Mouse (Mus musculus): ENCODE measurements at regions not wholly inside any gene's neighbourhood (a gene's known extent, or its start where the extent isn't known, plus 50 kb on each side); places are given as distances from the start of the nearest gene placed in this dataset.
"Not testable (repeated sequence)": the region's sequence is repeated elsewhere in the genome, so short reads cannot be mapped to it uniquely, and the experiment has no call there.

DNA sequence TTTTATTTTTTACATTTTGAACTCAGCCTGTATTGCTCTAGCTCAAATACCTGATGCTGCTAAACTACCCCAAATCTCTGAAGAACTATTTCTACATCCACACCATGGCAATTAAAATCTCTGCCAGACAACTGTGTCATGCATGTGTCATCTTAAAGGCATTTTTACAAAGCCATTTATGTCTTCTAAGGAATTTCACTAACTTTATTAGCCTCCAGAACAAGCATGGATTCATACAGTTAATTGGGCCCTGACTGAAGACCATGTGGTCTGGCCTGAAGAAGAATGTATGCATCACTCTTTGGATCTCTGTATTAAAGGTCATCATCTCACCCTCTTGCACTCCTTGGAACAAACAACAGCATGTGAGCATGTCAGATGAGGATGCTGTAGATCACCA lies 593.5 kb downstream of the Efna5 start:
- no peak for DNase-seq (ENCODE audit: low read depth, low spot score)

DNA sequence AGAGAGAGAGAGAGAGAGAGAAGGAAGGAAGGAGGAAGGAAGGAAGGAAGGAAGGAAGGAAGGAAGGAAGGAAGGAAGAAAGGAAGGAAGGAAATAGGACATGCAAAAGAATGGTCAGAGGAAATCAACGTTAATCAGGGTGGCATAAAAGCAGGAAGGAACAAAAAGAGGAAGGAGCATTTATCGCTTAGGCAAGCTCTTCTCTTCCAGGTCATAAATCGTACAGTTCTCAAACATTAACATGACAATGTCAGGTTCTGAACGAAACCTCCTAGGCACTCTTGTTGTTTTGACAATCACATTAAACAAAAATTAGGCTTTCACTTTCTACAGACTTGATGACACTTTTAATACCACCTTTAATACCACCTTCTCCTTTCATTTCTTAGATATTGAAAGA lies 594.0 kb downstream of the Efna5 start:
- DNase-seq (ENCODE audit: low read depth, low spot score) = no peak

DNA sequence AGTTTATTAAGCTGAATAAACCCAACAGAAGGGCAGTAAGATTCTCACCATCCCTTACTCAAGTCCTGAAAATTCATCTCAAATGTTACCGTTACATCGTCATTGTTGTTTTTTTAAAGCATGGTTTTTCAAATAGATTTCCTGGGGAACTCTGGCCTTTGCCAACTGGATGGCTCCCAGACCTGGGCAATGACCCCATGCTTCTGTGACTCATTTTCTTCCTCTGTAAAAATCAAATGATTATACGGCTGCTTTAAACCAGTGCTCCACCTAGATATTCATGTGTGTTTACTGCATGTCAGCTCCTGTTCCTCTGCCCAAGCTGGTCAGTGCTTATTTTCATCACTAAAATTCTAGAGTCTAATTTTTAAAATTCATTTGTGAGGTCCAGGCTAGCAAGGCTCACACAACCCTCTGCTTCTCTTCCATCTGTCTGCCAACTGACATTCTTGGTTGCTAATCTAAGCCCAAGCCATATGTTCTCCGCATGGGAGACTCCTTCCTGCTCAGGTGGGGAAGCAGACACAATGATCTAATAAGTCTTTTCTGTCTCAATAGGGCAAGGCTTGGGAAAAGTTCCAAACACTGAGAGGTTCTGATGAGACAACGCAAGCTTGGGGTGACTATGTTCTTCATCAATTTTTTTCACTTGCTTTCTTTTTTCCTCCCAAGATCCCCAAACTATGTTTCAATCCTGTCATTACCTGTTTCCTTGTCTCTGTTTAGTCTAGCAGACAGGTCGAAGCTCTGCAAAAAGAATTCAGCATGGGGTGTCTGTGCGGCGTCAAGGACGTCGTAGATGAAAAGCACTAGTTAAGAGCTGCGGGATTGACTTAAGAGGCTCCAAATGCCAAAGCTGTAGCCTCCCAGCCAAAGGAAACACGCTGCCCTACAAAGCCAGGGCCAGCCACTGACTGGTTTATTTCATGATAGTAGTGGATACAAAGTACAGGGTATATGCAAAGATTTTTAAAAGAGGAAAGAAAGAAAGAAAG lies 594.7 kb downstream of the Efna5 start:
- DNase-seq (ENCODE audit: low read depth, low spot score) = no peak

DNA sequence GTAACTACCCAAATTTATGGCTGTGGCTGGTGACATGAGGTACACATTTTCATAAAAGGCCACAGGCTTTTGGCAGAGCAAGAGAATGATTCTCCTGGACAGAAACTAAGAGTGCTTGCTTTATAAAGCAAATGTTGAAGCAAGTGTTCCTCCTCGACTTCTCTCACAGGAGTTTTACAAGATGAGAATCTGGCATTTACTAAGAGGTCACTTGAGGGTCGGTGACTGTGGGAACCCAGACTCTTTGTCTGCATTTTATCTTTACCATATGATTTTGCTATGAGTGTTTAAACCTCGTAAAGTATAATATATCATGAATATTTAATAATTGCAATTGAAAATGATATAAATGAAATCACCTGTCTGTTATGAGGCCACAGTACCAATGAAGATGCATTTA lies 600.9 kb downstream of the Efna5 start:
- DNase-seq (ENCODE audit: low read depth, low spot score) = no peak

DNA sequence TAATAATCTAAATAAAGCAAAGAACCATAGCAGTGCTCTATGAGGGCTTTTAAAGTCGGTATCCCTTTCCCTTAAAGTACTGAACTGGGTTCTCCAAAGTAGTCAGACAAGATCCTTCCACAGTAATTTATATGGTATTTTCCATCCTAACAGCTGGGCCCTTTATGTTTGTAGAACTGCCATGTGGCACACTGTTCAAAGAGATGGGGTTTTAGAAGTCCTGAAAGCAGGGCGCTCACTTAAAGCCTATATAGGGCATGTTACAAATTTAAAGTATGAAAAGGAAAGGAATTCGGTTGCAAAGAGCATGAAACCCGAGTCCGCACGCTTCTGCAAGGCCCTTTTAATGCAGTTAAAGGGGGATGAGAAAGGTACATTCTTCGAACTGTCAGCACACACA lies 609.7 kb downstream of the Efna5 start:
- no peak for DNase-seq (ENCODE audit: low read depth, low spot score)

DNA sequence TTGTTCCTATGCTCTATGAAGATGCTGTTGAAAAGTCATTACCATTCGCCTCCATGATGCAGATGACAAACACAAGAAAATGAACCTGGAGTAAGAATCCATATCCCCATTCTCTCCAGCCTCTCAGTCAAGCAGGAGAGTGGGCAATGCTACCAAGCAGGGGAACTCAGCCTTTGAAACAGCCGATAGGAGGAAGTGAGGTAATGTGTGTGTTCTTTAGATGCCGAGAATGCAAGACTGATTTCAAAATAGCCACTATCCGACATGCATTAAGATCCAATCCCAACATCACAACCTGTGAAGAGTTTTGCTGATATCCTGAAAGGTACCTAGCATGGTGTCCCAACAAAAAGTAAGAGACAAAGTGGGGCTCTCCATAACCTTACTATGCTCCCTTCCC lies 611.8 kb downstream of the Efna5 start:
- no peak for DNase-seq (ENCODE audit: low read depth, low spot score)

DNA sequence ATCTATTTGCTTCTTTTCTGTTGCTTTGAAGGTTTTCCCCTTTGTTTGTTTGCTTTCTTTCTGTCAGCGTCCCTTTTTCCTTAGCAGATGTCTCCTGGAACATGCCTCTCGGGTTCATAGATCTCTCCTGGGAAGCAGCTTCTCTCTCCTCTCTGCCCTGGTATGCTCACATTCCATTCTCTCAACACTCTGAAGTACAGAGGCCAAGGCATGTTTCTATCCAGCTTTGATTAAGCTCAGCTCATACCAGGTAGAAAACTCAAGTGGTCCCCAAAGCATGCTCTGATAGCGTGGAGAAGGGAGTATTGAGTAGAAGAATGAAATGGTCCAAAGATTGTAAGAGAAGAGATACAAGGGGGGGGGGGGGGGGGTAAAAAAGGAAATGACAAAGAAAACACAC lies 627.7 kb downstream of the Efna5 start:
- no peak for DNase-seq (ENCODE audit: low read depth, low spot score)

DNA sequence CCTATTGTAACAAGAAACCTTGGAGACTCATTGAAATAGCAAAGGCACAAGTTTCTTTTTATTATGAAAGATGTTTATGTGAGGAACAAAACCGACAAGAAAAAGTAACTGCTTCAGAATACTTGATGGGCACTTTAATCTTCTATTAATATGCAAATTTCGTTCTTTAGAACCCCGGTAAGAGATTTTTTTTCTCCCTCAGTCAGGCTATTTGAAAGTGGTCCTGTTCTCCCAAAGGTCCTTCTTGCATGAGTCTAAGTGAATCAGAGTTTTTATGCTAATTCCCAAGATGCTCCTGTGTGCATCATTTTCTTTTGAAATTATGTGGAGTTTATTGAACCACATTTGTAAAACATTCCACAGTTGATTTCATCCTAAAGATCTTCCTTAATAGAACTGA lies 633.1 kb downstream of the Efna5 start:
- DNase-seq (ENCODE audit: low read depth, low spot score) = no peak

DNA sequence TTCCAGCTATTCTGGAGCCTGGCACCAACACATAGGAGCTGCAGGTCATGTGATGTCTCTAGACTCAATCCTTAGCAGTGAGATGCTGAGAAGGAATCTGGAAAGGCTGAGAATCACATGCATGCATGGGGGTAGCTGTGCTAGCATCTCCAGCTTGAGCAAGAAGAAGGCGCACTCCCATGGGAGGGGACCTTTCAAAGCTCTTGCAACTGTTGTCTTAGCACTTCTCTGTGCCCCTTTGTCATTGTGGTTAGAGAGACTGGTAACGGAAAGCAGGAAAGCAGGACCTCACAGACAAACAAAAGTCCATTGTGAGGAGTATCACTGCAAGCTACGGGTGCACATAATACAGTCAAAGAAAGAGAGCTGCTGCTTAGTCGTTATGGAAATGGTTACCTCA lies 634.5 kb downstream of the Efna5 start:
- no peak for DNase-seq (ENCODE audit: low read depth, low spot score)

DNA sequence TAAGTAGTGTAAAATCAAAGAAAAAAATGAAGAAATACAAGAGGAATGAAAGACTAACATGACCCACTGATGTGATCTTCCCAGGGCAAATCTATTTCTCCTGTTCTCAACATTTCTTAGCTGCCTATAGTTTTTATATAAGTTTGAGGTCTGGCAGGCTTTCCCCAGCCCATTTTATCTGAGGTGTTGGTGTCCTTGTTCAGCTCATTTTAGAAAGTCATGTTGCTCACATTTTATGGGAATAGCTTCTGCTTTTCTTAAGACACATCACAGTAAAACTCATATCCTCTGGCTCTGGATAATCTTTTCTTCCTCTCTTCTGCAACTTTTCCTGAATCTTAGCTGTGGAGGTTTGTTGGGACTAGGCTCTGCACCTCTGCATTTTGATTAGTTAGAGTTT lies 650.2 kb downstream of the Efna5 start:
- DNase-seq (ENCODE audit: low read depth, low spot score) = no peak

DNA sequence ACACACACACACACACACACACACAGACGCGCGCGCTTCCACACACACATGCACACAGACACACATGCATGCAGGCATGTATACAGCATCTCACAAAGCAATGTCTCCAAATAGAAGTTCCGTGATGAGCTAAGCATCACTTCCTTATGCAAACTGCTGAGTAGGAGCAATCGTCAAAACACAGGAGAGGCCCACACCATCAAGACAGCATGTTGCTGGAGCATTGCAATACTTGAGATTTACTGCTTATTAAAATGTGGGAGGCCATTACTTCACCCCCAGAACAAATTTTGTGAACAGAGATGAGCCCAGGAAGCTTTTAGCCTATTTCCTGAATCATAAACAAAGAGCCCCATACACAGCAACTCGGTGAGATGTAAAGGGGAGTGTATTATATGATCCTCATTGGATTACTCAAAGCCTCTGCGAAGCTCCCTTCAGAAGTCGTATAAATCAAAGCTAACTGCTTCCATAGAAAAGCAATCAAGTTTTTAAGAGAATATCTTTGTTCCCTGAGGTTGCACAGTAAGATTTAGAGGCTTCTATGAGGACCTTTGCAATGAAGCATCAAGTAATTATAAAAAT lies 670.6 kb downstream of the Efna5 start:
- DNase-seq (ENCODE audit: low read depth, low spot score) = no peak

DNA sequence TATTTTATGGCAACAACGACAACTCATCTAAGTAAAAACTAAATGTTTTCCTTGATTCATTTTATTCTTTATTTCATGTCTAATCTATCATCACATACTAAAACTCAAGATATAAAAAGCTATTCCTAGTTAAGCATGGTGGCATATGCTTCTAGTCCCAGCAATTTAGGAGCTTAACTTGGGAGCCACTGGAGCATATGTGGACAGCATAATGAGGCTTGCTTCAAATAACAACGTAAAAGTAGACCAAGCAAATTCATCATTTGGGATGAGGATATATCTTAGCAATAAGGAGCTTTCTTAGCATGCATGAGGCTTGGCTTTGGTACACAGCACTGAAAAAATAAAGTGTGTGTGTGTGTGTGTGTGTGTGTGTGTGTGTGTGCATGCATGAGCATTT lies 678.5 kb downstream of the Efna5 start:
- DNase-seq (ENCODE audit: low read depth, low spot score) = no peak

DNA sequence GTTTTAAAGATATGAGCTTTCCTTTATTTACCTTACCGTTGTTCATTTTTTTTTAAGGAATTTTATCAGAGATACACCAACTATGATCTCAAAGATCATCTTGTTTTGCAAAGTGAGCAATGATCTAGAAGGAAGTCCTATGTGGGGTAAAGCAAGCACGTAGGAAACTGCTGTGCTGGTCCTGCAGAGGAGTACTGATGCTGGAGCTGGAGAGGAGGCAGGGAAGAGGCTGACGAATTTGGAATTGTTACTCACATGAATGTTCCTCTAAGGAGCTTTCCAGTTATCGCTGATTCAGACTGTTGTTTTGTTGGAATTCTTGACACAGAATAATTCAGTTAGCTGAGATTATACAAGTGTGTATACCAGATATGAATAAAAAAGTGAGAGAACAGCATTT lies 680.6 kb downstream of the Efna5 start:
- no peak for DNase-seq (ENCODE audit: low read depth, low spot score)

DNA sequence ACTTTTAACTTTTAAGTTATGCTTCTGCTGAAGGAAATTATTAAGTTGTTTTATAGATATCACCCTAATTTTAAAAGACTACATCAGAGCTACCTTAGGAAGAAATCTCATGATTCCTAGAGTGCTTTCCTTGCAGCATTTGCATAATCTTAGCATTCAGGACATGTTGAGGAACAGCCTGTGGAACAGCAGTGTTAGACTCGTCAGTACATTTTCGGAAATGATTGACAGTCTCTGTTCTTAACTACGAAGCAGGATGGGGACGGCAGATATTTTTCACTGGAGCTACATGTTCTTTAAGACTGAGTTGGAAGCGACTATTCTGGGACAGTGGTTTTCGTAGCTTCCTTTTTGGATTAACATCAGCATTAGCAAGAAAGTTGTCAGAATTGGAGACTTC lies 681.6 kb downstream of the Efna5 start:
- no peak for DNase-seq (ENCODE audit: low read depth, low spot score)

DNA sequence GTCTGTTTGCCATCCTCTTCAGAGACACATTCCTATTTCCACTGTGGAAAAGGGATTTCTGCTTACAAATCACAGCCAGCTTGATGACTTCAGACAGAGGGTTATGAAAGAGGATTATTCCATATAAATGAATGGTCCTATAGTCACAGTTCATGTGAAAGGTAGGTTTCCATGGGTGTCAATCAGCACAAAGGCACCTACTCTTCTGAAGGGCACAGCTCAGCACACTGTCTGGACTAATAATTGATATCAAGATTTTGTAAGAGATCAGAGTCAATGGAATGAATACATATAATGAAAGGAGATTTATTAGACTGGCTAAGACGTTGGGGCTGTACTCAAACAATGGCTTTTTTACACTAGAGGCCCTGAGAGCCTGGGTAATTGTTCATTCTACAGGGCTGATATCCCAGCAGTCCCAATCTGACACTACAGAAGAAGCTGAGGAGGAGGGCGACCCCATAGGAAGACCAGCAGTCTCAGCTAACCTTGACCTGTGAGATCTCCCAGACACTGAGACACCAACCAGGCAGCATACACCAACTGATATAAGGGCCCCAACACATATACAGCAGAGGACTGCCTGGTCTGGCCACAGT lies 702.4 kb downstream of the Efna5 start:
- no peak for DNase-seq (ENCODE audit: low read depth, low spot score)

DNA sequence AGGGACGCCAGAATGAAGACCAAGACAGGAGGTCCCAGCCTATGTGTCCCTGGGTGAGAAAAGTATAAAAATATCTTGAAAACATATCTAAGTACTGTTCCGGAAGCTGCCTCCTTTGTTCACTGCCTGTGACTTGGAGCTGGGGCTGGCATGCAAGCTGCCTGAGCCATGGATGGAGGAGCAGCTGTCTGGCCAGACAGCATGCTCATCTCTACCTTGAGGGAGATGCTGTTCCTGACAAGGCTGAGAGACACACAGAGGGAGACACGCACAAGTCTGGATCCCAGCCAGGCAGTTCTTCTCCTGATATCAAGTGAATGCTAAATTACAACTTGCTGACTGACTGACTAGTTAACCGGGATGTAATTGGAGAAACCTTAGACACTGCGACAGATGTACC lies 704.8 kb downstream of the Efna5 start:
- DNase-seq (ENCODE audit: low read depth, low spot score) = no peak

DNA sequence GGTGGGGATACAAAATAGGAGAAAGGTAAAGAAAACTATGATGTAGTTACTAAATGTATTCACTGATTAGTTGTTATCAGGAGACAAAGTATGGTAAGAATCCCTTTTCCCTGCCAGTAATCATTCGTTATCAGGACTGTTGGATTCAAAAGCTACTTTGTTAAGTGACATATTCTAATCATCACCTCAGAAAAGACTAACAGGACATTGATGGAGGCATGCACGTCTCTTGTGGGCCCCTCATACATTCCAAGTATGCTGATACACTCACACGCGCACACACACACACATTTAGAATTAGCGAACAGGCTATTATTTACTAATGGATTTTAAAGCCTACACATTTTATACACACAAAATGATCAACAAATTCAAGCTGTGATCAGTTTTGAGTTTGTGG lies 708.8 kb downstream of the Efna5 start:
- no peak for DNase-seq (ENCODE audit: low read depth, low spot score)

DNA sequence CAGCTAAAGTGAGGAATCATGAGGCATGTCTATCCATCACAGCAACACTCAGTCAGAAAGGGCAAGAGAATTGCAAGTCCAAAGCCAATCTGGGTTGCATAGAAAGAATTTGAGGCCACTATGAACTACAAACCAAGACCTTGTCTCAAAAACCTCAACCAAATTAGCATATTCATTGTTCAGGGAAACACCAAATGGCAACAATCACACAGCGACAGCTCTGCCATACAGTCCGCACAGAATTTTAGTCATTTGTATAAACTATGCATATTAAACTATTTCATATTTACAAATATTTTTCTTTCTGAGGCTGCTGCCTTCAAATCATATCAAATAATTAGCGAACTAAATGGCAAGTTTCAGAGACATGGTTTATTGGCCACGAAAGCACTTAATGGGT lies 709.6 kb downstream of the Efna5 start:
- no peak for DNase-seq (ENCODE audit: low read depth, low spot score)

DNA sequence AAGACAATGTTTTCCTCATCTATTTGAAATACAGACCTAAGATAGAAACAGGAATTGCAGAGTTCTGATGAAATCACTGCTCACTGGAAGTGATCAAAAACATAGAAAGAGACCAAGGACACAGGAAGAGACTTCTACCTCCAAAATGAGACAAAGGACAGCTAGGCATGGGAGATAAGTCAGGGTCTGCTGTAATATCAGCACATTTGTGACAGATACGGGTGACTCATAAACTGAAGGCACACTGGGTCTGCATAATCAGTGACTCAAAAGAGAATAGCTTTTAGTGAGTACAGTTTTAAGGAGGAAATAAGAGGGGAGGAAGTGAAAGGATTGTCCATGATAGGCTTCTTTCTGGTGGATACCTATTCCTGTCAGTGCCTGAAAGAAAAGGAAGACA lies 719.7 kb downstream of the Efna5 start:
- no peak for DNase-seq (ENCODE audit: low read depth, low spot score)

DNA sequence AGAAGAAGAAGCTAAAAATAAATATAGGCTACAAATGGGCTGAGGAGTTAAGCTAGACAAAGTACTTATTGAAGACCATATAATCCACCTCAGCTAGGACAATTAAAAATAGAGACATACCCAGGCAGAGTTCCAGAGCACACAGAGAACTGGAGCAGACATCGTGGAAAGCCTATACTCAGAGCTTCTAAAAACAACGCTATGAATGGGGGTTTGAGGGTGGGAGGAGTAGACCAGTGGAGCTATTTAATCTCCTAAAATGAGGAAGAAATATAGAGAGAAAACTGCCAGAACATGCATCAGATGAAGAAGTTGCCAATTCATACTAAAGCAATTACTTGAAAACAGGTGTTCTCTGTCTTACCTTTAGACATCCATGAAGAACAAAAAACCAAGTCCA lies 720.8 kb downstream of the Efna5 start:
- DNase-seq (ENCODE audit: low read depth, low spot score) = no peak

DNA sequence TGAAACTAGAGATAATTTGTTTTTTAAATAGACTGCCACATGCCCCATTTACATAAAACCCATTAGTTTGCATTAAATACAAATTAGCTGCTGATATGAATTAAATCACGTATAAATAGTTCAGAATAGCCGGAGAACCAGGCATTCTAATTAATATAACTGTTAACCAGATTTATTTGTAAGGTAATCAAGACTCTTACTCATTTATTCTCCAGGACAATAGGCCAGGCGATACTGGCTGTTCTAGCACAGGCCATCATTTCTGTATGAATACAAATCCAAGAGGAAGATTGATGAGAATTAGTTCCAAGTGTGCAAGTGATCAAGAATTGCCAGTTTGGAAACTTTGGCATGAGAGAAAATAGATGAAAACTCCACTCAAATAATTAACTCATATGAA lies 746.1 kb downstream of the Efna5 start:
- no peak for DNase-seq (ENCODE audit: low read depth, low spot score)

DNA sequence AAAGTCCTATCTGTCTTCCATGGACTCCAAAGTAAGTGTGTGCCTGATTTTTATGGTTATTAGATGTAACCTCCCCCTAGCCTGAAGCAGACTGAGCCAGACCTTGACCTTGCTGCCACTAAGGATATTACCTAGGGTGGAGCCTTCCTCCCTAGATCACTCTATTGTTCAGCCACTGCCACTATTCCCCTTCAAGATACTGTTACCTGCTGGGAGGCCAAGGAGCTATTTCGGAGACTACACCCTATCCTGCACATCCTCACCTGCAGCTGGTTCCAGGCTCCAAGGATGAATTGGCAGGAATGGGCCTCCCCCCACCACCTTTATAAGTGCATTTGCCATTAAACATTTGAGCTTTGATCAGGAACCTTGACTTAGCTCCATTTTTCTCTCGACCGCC lies 769.4 kb downstream of the Efna5 start:
- DNase-seq (ENCODE audit: low read depth, low spot score) = not testable (repeated sequence)

DNA sequence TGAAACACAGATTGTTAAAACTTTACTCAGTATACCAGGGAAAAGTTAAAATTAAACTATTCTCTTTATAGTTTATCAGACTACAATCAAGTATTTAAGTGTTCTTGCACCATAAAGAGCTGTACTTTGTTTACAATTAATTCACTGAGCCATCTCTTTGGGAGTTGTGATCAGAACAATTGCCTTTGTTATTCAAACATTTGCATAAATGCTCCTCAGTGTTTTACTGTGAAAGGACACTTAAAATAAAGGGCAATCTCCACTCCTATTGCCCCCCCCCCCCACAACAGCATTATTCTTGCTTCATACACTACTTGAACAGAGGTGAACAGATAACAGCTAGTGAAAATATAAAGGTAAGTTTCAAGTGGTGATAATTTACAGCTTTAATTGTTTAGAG lies 772.1 kb downstream of the Efna5 start:
- DNase-seq (ENCODE audit: low read depth, low spot score) = no peak
